Mouse (Mus musculus): ENCODE data around the gene Rhbdf2. TPM values are rescaled to one million over a fixed set of nuclear protein-coding genes. Genes with fewer than 3 reads are reported as not detected.

Rhbdf2 gene
- total and polyA plus RNA-seq, 3 experiments, result 6.4 to 13.7 TPM; not detected in 1

- no peaks in the 10 kb centered on the region for H3K27me3 ChIP-seq (ENCODE audit: control insufficient read depth in 1 of 2, insufficient read depth in 2 of 2, low read length in 2 of 2)
- H3K36me3 ChIP-seq (ENCODE audit: control insufficient read depth in 1 of 2, insufficient read depth in 2 of 2, low read length in 2 of 2), result peaks cover 0 to 34% of the 10 kb centered on the region in 2 experiments; a peak in 2 of 4 replicates
- no peak overlapping the region for H3K27ac ChIP-seq (ENCODE audit: control insufficient read depth, low read depth, low read length)
- no peak overlapping the region for H3K4me3 ChIP-seq (ENCODE audit: control insufficient read depth in 1 of 2, insufficient read depth in 1 of 2, low read depth in 2 of 2, low read length in 2 of 2)
- peaks cover 53% of the 10 kb centered on the region for H3K79me2 ChIP-seq (ENCODE audit: control insufficient read depth, insufficient read depth, low read length, poor library complexity)
- DNase-seq (ENCODE audit: low read depth, low spot score), result no peak
- H3K9ac ChIP-seq (ENCODE audit: control insufficient read depth, low read depth, low read length, poor library complexity, severe bottlenecking), result no peak overlapping the region
- TF ChIP-seq USF1 (IDR thresholded peaks at IDR 0.05; ENCODE audit: low read depth, low read length), result no peak
- TF ChIP-seq CHD1 (IDR thresholded peaks at IDR 0.05; ENCODE audit: low read depth, low read length), result no peak
- TF ChIP-seq CTCF (IDR thresholded peaks at IDR 0.05 in 2 of 3, conservative IDR thresholded peaks at IDR 0.05 in 1 of 3; ENCODE audit: control insufficient read depth in 1 of 3, insufficient read depth in 1 of 3, low read depth in 2 of 3, low read length in 3 of 3, poor library complexity in 1 of 3, severe bottlenecking in 1 of 3), result no peak
- H3K4me1 ChIP-seq (ENCODE audit: control insufficient read depth in 1 of 2, insufficient read depth in 2 of 2, low read length in 2 of 2), result peaks cover 18 to 51% of the 10 kb centered on the region in 2 experiments
- no peaks in the 10 kb centered on the region for H3K9me3 ChIP-seq (replicated peaks; ENCODE audit: insufficient read depth, low read length)
These were observed 51.8 kb downstream of the Rhbdf2 start for GRCm38 (mm10) chr11:116574982-116575381.

DNA sequence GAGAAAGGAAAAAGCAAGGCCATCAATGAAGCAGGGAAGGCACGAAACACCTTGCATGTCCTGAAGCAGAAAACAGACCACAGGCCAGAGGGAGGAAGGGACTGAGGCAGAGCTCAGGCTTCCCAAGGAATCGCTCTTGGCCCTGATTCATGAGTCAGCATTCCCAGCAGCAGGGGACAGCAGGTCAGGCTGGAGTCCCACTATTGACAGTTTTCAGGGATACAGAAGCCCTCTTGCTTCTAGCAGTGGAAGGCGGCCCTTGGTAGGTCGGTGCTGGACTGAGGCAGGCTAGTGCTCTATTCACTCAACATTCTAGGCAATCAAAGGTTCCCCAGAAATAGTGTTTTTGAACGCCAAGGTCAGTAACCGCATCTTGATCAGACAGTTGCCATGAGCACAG, 52.3 kb downstream of the Rhbdf2 start:
- TF ChIP-seq SMC3 (IDR thresholded peaks at IDR 0.05; ENCODE audit: low read depth, low read length) (no peak), POLR2AphosphoS5 (IDR thresholded peaks at IDR 0.05; ENCODE audit: borderline replicate concordance, low read depth, low read length) (no peak), GATA1 (IDR thresholded peaks at IDR 0.05; ENCODE audit: low read depth, low read length) (no peak), TCF12 (IDR thresholded peaks at IDR 0.05; ENCODE audit: low read depth, low read length) (no peak), MXI1 (IDR thresholded peaks at IDR 0.05; ENCODE audit: low read depth, low read length) (no peak), BHLHE40 (IDR thresholded peaks at IDR 0.05; ENCODE audit: borderline replicate concordance, low read depth, low read length) (no peak), CHD2 (IDR thresholded peaks at IDR 0.05; ENCODE audit: low read length) (no peak)
- no peak for DNase-seq (ENCODE audit: low read depth, low spot score)
- no peak overlapping the region for H3K4me3 ChIP-seq (ENCODE audit: control insufficient read depth in 1 of 2, insufficient read depth in 1 of 2, low read depth in 2 of 2, low read length in 2 of 2)

GRCm38 (mm10) chr11:116572756-116573543, 53.9 kb downstream of the Rhbdf2 start:
- Histone ChIP-seq H3K9me3 (replicated peaks; ENCODE audit: insufficient read depth, low read length) (no peaks in the 10 kb centered on the region), H3K4me1 (ENCODE audit: control insufficient read depth in 1 of 2, insufficient read depth in 2 of 2, low read length in 2 of 2) (peaks cover 18 to 41% of the 10 kb centered on the region in 2 experiments), H3K79me2 (ENCODE audit: control insufficient read depth, insufficient read depth, low read length, poor library complexity) (peaks cover 47% of the 10 kb centered on the region), H3K9ac (ENCODE audit: control insufficient read depth, low read depth, low read length, poor library complexity, severe bottlenecking) (peak overlapping the region; percentile 18), H3K27ac (ENCODE audit: control insufficient read depth, low read depth, low read length) (peak overlapping the region; percentile 52), H3K36me3 (ENCODE audit: control insufficient read depth in 1 of 2, insufficient read depth in 2 of 2, low read length in 2 of 2) (peaks cover 0 to 31% of the 10 kb centered on the region in 2 experiments; a peak in 2 of 4 replicates), H3K27me3 (ENCODE audit: control insufficient read depth in 1 of 2, insufficient read depth in 2 of 2, low read length in 2 of 2) (no peaks in the 10 kb centered on the region), H3K4me3 (ENCODE audit: control insufficient read depth in 1 of 2, insufficient read depth in 1 of 2, low read depth in 2 of 2, low read length in 2 of 2) (peak overlapping the region in 1 of 2 experiments; percentile 3; a peak in 1 of 4 replicates)
- DNase-seq (ENCODE audit: low read depth, low spot score), result peak; percentile 83
- peak; percentile 84 for TF ChIP-seq MAFK (IDR thresholded peaks at IDR 0.05; ENCODE audit: borderline replicate concordance, low read depth, low read length)
- TF ChIP-seq POLR2AphosphoS5 (IDR thresholded peaks at IDR 0.05; ENCODE audit: borderline replicate concordance, low read depth, low read length), result no peak
- no peak for TF ChIP-seq JUND (IDR thresholded peaks at IDR 0.05; ENCODE audit: low read depth, low read length)
- peak; percentile 37 to 75; a peak in 2 of 4 replicates for TF ChIP-seq EP300 (IDR thresholded peaks at IDR 0.05; ENCODE audit: low read depth in 1 of 2, low read length in 2 of 2)
- TF ChIP-seq MXI1 (IDR thresholded peaks at IDR 0.05; ENCODE audit: low read depth, low read length), result peak; percentile 78
- no peak for TF ChIP-seq POLR2A (IDR thresholded peaks at IDR 0.05; ENCODE audit: control insufficient read depth in 1 of 2, insufficient read depth in 1 of 2, low read depth in 1 of 2, low read length in 2 of 2, poor library complexity in 1 of 2)
- TF ChIP-seq KAT2A (conservative IDR thresholded peaks at IDR 0.05; ENCODE audit: low read depth, low read length), result no peak
- peak; percentile 58; the same call in 1 of the 2 replicates for TF ChIP-seq RCOR1 (IDR thresholded peaks at IDR 0.05; ENCODE audit: low read depth, low read length)
- peak; percentile 62; the same call in 1 of the 2 replicates for TF ChIP-seq MAX (IDR thresholded peaks at IDR 0.05; ENCODE audit: low read length)
- no peak for TF ChIP-seq MYB (IDR thresholded peaks at IDR 0.05; ENCODE audit: low read depth, low read length)
- TF ChIP-seq GABPA (IDR thresholded peaks at IDR 0.05; ENCODE audit: low read depth, low read length), result peak; percentile 74
- TF ChIP-seq TCF12 (IDR thresholded peaks at IDR 0.05; ENCODE audit: low read depth, low read length), result peak; percentile 78; the same call in 1 of the 2 replicates
- TF ChIP-seq MAZ (IDR thresholded peaks at IDR 0.05; ENCODE audit: low read depth, low read length), result peak; percentile 53; the same call in 1 of the 2 replicates
- no peak for TF ChIP-seq ZKSCAN1 (IDR thresholded peaks at IDR 0.05; ENCODE audit: low read depth, low read length)
- peak; percentile 98 for TF ChIP-seq ETS1 (IDR thresholded peaks at IDR 0.05; ENCODE audit: low read depth, low read length)
- no peak; the same call in 1 of the 2 replicates for TF ChIP-seq ZC3H11A (IDR thresholded peaks at IDR 0.05; ENCODE audit: low read depth, low read length)
- TF ChIP-seq SIN3A (IDR thresholded peaks at IDR 0.05; ENCODE audit: low read length), result peak; percentile 85
- no peak for TF ChIP-seq BHLHE40 (IDR thresholded peaks at IDR 0.05; ENCODE audit: borderline replicate concordance, low read depth, low read length)

More for the DNA sequence above, 52.3 kb downstream of the Rhbdf2 start:
- peaks cover 18 to 46% of the 10 kb centered on the region in 2 experiments for H3K4me1 ChIP-seq (ENCODE audit: control insufficient read depth in 1 of 2, insufficient read depth in 2 of 2, low read length in 2 of 2)
- H3K79me2 ChIP-seq (ENCODE audit: control insufficient read depth, insufficient read depth, low read length, poor library complexity), result peaks cover 54% of the 10 kb centered on the region
- H3K27me3 ChIP-seq (ENCODE audit: control insufficient read depth in 1 of 2, insufficient read depth in 2 of 2, low read length in 2 of 2), result no peaks in the 10 kb centered on the region
- no peak overlapping the region for H3K9ac ChIP-seq (ENCODE audit: control insufficient read depth, low read depth, low read length, poor library complexity, severe bottlenecking)
- peaks cover 0 to 31% of the 10 kb centered on the region in 2 experiments; a peak in 2 of 4 replicates for H3K36me3 ChIP-seq (ENCODE audit: control insufficient read depth in 1 of 2, insufficient read depth in 2 of 2, low read length in 2 of 2)
- H3K9me3 ChIP-seq (replicated peaks; ENCODE audit: insufficient read depth, low read length), result no peaks in the 10 kb centered on the region
- no peak overlapping the region for H3K27ac ChIP-seq (ENCODE audit: control insufficient read depth, low read depth, low read length)
